Mouse (Mus musculus) lung, embryonic 14.5 days (tissue): ENCODE results near the gene Asns. TPM values are rescaled to one million over a fixed set of nuclear protein-coding genes. Genes with fewer than 3 reads are reported as not detected.
A peak's percentile ranks its signal among the peaks of the same experiment; 100 is the strongest.
"Not testable (repeated sequence)": the region's sequence is repeated elsewhere in the genome, so short reads cannot be mapped to it uniquely, and the experiment has no call there.

ENCODE experiments used
- ATAC-seq: fragments of 200-750 bp; cut with Nextera tagmentation; 2 replicates; pipeline ENCODE4 v1.8.0; 2017; ENCODE audit warnings: mild to moderate bottlenecking, moderate TSS enrichment, moderate library complexity; ENCODE audit not compliant: insufficient read depth
- DNase-seq: peaks from one replicate; pipeline ENCODE4 v3.0.0-alpha.2; 2015
- H3K27ac ChIP-seq: fragments of 300-500 bp; sonication (generic); 2 replicates; pipeline ENCODE4 v1.5.1; 2014; ENCODE audit warnings: low read depth, mild to moderate bottlenecking, moderate library complexity
- H3K27me3 ChIP-seq: fragments of 300-500 bp; sonication (generic); 2 replicates; pipeline ENCODE4 v1.6.1; 2014; ENCODE audit warnings: low read length, control low read depth; ENCODE audit not compliant: insufficient read depth
- H3K36me3 ChIP-seq: fragments of 300-500 bp; sonication (generic); 2 replicates; pipeline ENCODE4 v1.6.1; 2014; ENCODE audit warnings: control low read depth; ENCODE audit not compliant: insufficient read depth
- H3K4me1 ChIP-seq: fragments of 300-500 bp; sonication (generic); 2 replicates; pipeline ENCODE4 v1.6.1; 2014; ENCODE audit warnings: antibody characterized with exemption, control low read depth; ENCODE audit not compliant: insufficient read depth
- H3K4me2 ChIP-seq: fragments of 300-500 bp; sonication (generic); 2 replicates; pipeline ENCODE4 v1.6.1; 2014; ENCODE audit warnings: mild to moderate bottlenecking
- H3K4me3 ChIP-seq: fragments of 300-500 bp; sonication (generic); 2 replicates; pipeline ENCODE4 v1.5.1; 2014; ENCODE audit warnings: low read depth, low read length
- H3K9ac ChIP-seq: fragments of 300-500 bp; sonication (generic); 2 replicates; pipeline ENCODE4 v1.6.1; 2014
- H3K9me3 ChIP-seq: fragments of 300-500 bp; sonication (generic); 2 replicates; pipeline ENCODE4 v1.6.1; 2016; ENCODE audit warnings: low read depth, low read length, control low read depth
- CTCF ChIP-seq: IDR thresholded peaks from 2 replicates; pipeline ENCODE4 v1.5.1; 2016; ENCODE audit warnings: antibody characterized with exemption, low read depth
- WGBS: fragments of 180-500 bp; shearing (Covaris S2); extraction: QIAGEN DNeasy Blood & Tissue Kit; methylation state at CpG from one replicate; pipeline ENCODE4 v1.1.7; 2014; 5-methylcytosine and 5-hydroxymethylcytosine counted together
- polyA plus RNA-seq: library from polyadenylated mRNA; unstranded; fragments of >200 nt; fragmentation: Nextera tagmentation; extraction: Ambion mirVana; gene quantifications from 2 replicates; pipeline ENCODE4 v1.2.1, GENCODE M21; 2014

Gene Asns
- polyA plus RNA-seq, 1 experiment from 2014 or later: 68.4 TPM

DNA sequence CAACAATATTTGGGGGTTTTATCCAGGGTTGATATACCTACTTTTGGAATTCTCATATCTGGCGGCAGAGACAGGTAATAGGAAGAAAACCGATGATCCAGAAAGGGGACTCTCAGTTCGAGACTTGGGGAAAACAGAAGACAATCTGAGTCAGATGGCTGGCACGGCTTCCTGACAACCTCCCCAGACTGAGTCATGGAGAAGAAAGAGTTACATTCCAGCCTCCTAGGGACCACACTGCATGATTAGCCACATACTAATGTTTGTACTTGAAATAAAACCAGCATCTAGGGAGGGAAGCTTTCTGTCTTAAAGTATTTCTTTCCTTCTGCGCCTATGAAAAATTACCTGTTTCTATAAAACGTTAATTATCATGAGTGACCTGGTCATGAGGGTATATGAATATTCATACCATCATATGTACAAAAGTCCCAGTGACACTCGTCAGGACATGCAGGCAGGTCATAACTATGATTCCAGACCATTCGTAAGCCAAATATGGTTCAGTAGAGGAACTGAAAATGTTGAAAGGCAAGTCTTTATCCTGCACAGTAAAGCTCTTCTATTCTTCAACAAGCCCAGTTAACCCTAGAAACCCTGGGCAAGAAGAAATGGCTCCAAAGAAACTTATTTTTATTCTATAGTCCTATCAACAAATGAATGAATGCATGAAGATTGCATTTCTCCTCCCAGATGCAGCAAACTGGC lies 16.7 kb downstream of the Asns start:
- DNase-seq (no peak), ATAC-seq (no peak)
- Histone ChIP-seq H3K9me3 (no peaks in the 10 kb centered on the region), H3K9ac (no peak overlapping the region), H3K36me3 (0 out of 2 replicates have a peak, but pooled peaks cover 13% of the 10 kb centered on the region), H3K27me3 (no peaks in the 10 kb centered on the region), H3K27ac (no peak overlapping the region), H3K4me1 (no peaks in the 10 kb centered on the region), H3K4me2 (no peak overlapping the region), H3K4me3 (no peak overlapping the region)
- TF ChIP-seq CTCF: no peak
- whole genome bisulfite sequencing: 88% methylated on average over 8 of the region's 8 CpGs

DNA sequence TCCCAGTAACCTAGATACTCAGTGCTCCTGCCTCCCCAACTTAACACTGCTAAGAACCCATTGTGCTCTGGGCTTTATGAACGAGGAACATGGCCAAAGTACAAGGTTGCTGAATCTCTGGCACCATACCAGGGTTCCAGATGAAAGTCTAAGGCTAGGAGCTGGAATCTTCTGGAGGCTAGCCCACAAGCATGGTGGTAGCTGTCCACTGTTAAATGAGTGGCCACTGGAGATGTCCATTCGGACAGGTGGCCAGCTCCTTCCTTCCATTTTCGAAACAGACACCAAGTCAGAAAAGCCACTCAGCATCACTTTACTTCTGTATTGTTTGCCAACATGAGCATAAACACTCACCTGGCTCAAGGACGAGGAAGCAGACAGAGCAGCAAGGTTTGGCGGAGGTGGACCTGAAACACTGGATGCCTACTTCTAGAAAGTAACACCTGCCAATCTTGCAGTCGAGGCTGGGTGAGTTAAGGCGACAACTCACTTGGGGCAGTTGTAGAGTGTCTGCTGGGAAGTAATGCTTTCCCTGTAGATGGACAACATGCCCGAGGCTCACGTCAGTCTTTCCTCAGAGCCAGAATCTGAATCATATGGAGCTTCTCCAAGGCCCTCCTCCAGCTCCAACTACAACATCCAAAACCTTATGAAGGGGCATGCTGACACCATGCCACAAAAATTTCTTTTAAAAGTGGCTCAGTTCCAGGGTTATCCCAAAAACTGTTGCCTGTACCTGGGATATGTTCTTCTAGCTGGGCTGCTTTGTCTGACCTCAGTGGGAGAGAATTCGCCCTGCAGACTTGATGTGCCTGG lies 20.4 kb downstream of the Asns start:
- Histone ChIP-seq H3K27ac (no peak overlapping the region), H3K4me3 (no peak overlapping the region), H3K4me1 (no peaks in the 10 kb centered on the region), H3K27me3 (no peaks in the 10 kb centered on the region), H3K9ac (no peak overlapping the region), H3K36me3 (no peaks in the 10 kb centered on the region), H3K4me2 (no peak overlapping the region), H3K9me3 (no peaks in the 10 kb centered on the region)
- DNase-seq: no peak
- 77% methylated on average over 10 of the region's 10 CpGs for WGBS
- ATAC-seq: no peak
- TF ChIP-seq CTCF: no peak

DNA sequence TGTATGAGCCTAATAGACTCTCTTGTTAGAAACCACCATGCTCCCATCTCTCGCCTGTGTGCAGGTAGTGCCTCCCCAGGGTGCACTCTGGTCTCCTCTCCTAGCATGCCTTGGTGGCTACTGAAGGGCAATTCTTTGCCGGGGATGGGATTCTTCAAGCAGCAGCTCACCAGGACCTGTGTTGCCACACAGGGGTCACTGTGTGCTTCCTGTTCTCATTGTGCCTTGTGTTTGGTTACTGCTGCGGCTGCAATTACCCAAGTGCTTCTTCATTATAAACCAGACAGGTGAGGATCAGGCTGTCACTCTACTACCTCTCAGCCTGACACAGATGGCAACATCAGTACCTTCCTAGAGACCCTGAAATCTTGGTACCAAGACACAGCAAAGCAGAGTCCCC lies 21.6 kb downstream of the Asns start:
- no peak for TF ChIP-seq CTCF
- 54% methylated on average over 3 of the region's 3 CpGs for WGBS
- Histone ChIP-seq H3K4me1 (no peaks in the 10 kb centered on the region), H3K4me3 (no peak overlapping the region), H3K9ac (no peak overlapping the region), H3K27me3 (no peaks in the 10 kb centered on the region), H3K27ac (no peak overlapping the region), H3K9me3 (no peaks in the 10 kb centered on the region), H3K36me3 (no peaks in the 10 kb centered on the region), H3K4me2 (no peak overlapping the region)
- ATAC-seq: no peak
- DNase-seq: no peak

DNA sequence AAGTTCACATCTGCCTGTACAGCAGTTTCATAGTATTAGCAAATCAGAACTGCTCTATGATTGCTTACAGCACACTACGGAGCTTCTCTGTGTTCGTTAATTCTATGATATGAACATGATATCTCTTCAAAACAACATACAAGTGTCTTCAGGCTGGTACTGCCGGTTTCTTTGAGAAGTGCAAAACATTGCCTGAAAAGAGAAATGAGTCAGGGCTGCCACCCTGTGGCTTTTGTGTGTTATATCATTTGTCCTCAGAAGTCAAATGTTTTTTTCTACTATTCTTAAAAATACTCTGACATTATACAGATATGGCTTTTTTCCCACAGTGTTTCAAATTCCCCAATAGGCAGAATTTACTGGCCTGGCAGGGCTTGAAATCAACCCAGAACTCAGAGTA lies 22.5 kb downstream of the Asns start:
- Histone ChIP-seq H3K4me1 (no peaks in the 10 kb centered on the region), H3K9me3 (no peaks in the 10 kb centered on the region), H3K27me3 (no peaks in the 10 kb centered on the region), H3K27ac (no peak overlapping the region), H3K9ac (no peak overlapping the region), H3K4me2 (no peak overlapping the region), H3K36me3 (no peaks in the 10 kb centered on the region), H3K4me3 (no peak overlapping the region)
- ATAC-seq: no peak
- DNase-seq: peak; percentile 63
- TF ChIP-seq CTCF: peak; percentile 48
- WGBS: 46% methylated on average over 3 of the region's 3 CpGs

DNA sequence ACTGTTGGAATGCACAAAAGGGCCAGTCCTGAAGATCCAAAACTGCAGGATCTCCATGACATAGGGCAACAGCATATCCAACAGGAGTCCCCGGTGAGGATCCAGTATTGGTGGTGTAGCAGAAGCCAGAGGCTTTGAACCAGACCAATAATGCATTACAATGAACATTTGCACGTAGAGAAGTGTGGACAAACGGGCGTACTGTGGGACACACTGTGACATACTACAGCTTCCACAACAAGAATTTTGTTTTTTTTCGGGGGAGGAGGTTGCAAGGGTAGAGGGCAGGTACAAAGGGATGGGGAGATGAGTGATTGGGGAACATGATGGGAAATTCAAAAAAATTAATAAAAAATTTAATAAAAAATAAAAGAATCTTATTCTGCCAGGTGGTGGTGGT lies 23.3 kb downstream of the Asns start:
- TF ChIP-seq CTCF: no peak
- no peak for DNase-seq
- Histone ChIP-seq H3K4me1 (no peaks in the 10 kb centered on the region), H3K9me3 (no peaks in the 10 kb centered on the region), H3K27ac (no peak overlapping the region), H3K4me2 (no peak overlapping the region), H3K27me3 (no peaks in the 10 kb centered on the region), H3K4me3 (no peak overlapping the region), H3K36me3 (no peaks in the 10 kb centered on the region), H3K9ac (no peak overlapping the region)
- ATAC-seq: no peak
- 88% methylated on average over 5 of the region's 5 CpGs for WGBS

DNA sequence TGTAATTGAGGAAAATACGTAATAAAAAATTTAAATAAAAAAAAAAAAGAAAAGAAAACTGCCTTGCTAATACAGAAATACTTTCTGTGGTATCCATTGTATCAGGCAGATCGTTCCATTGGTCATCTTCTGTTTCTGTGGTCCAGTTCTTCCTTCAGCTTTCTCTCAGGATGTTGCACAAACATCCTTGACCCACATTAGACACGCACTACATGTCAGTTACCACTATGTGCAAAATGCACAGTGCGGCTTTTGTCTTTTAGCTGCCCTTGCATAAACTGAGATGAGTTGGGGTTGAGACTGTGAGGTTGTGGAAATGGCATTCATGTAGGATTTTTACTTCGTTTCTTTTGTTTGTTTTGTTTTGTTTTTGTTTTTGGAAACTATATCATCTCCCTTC lies 24.7 kb downstream of the Asns start:
- H3K27ac ChIP-seq: no peak overlapping the region

DNA sequence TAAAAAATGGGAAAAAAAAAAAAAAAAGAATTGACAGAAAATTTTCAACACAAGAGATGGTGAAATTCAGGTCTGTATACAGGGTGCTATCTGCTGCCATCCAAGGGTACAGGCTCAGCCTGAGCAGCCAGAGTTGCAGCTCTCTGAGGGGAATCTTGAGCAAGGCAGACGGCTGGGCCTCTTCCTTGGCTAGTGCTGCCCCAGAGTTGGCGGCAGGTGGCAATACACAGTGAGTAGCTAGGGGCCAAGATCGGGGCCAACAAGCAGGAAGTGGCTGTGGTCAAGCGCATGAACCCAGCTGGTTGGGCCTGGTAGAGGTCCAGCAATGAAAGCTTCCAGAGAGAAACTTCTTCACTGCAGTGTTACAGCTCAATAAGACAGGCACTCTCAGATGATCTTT lies 27.2 kb downstream of the Asns start:
- not testable (repeated sequence) for ATAC-seq, H3K27ac ChIP-seq, H3K36me3 ChIP-seq, H3K4me2 ChIP-seq, H3K9me3 ChIP-seq, DNase-seq, H3K4me3 ChIP-seq, H3K4me1 ChIP-seq, H3K9ac ChIP-seq, H3K27me3 ChIP-seq
- 92% methylated on average over 3 of the region's 4 CpGs for WGBS

More for the DNA sequence above, 24.7 kb downstream of the Asns start:
- WGBS: 74% methylated on average over 5 of the region's 5 CpGs
- no peak overlapping the region for H3K4me3 ChIP-seq
- no peaks in the 10 kb centered on the region for H3K4me1 ChIP-seq
- no peak overlapping the region for H3K9ac ChIP-seq
- TF ChIP-seq CTCF: no peak
- DNase-seq (no peak), ATAC-seq (no peak)
- H3K36me3 ChIP-seq: no peaks in the 10 kb centered on the region
- no peaks in the 10 kb centered on the region for H3K27me3 ChIP-seq
- no peaks in the 10 kb centered on the region for H3K9me3 ChIP-seq
- H3K4me2 ChIP-seq: no peak overlapping the region
